Mouse (Mus musculus) liver, embryonic 14.5 days (tissue): ENCODE measurements around the gene Fbxl17.

Experiments used
- CTCF ChIP-seq: IDR thresholded peaks from 2 replicates; pipeline ENCODE4 v1.5.1; 2016; ENCODE audit warnings: antibody characterized with exemption, low read depth, control low read depth
- EP300 ChIP-seq: IDR thresholded peaks from 2 replicates; pipeline ENCODE4 v1.6.1; 2016; ENCODE audit warnings: antibody characterized with exemption, low read depth

- TF ChIP-seq CTCF = no peak
- no peak for TF ChIP-seq EP300
Measured at GRCm38 (mm10) chr17:63534576-63535265, 34.9 kb upstream of the Fbxl17 start.
